9 mouse cellular contexts compared by ENCODE assay signal in the genomic region with DNA sequence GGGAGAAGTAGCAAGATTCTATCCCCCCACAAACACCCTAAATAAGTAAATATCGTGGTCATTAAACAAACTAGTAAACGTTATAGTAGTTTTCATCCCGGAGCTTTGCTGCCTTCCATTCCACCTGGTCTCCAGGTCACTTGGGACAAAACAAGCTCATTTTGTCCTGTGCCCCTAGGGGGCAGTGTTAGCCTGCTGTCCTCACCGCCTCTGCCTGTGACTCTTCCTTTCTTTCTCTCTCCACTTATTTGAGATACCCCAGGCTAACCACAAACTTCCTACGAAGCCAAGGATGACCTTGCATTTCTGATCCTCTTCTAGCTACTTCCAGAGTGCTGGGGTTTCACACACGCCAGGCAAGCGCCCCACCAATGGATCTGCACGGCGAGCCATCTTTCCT. TPM values are rescaled to one million over a fixed set of nuclear protein-coding genes. Genes with fewer than 3 reads are reported as not detected.
DNase-seq lines count a peak whose midpoint lies in the region; ATAC-seq and TF ChIP-seq lines count a peak whose summit lies in the region.
"Had no signal": no experiment of that assay in that cellular context is flagged by ENCODE, and none has a peak within 500 bp of the region (broad histone marks: within the 10 kb centered on the region; RNA-seq: fewer than 3 reads in every experiment).

No protein-coding gene starts in this region.

- H3K27ac ChIP-seq in forebrain, postnatal 0 days (ENCODE audit: low read depth, low read length), result no peak overlapping the region
- no peak overlapping the region for H3K27ac ChIP-seq in forebrain, embryonic 16.5 days (ENCODE audit: low read length)
- H3K27ac ChIP-seq in embryonic facial prominence, embryonic 10.5 days (replicated peaks), result no peak overlapping the region

- H3K9ac ChIP-seq in forebrain, postnatal 0 days, result no peak overlapping the region
- no peak overlapping the region for H3K9ac ChIP-seq in forebrain, embryonic 16.5 days (replicated peaks; ENCODE audit: low read depth, low read length)

- no peaks in the 10 kb centered on the region for H3K36me3 ChIP-seq in forebrain, postnatal 0 days (ENCODE audit: insufficient read depth)
- H3K36me3 ChIP-seq in forebrain, embryonic 16.5 days (ENCODE audit: control insufficient read depth, insufficient read depth), result no peaks in the 10 kb centered on the region
- no peaks in the 10 kb centered on the region for H3K36me3 ChIP-seq in embryonic facial prominence, embryonic 10.5 days (replicated peaks)

- no peaks in the 10 kb centered on the region for H3K9me3 ChIP-seq in forebrain, postnatal 0 days (ENCODE audit: low read length)
- no peaks in the 10 kb centered on the region for H3K9me3 ChIP-seq in forebrain, embryonic 16.5 days (ENCODE audit: control insufficient read depth, low read length)
- H3K9me3 ChIP-seq in embryonic facial prominence, embryonic 10.5 days, result no peaks in the 10 kb centered on the region

- 42% methylated on average over 9 of the region's 9 CpGs for WGBS in forebrain, postnatal 0 days
- 53% methylated on average over 9 of the region's 9 CpGs for WGBS in forebrain, embryonic 16.5 days
- 44% methylated on average over 9 of the region's 9 CpGs for WGBS in embryonic facial prominence, embryonic 10.5 days

- peaks cover 4% of the 10 kb centered on the region; the same call in 1 of the 2 replicates for H3K4me1 ChIP-seq in forebrain, postnatal 0 days (ENCODE audit: insufficient read depth)
- H3K4me1 ChIP-seq in forebrain, embryonic 16.5 days (replicated peaks; ENCODE audit: control insufficient read depth, insufficient read depth, low read length), result peaks cover 3% of the 10 kb centered on the region
- peaks cover 9% of the 10 kb centered on the region for H3K4me1 ChIP-seq in embryonic facial prominence, embryonic 10.5 days

- DNase-seq in forebrain, postnatal 0 days, result peak; percentile 57
- DNase-seq in 3134 (ENCODE audit: extremely low read depth, insufficient read length, low spot score), result peak; percentile 40
- peak; percentile 86 for DNase-seq in adrenal gland, postnatal 10 days
- DNase-seq in embryonic facial prominence, embryonic 10.5 days (ENCODE audit: low spot score), result peak; percentile 75
- DNase-seq in kidney, adult 8-10 months, result peak; percentile 70 to 83
- peak; percentile 72 for DNase-seq in lung, postnatal 25 days (ENCODE audit: low spot score)
- peak; percentile 63 to 78 for DNase-seq in spleen, postnatal 10 days (ENCODE audit: low spot score in 2 of 2)

- H3K27me3 ChIP-seq in forebrain, postnatal 0 days (ENCODE audit: insufficient read depth, low read length), result no peaks in the 10 kb centered on the region
- H3K27me3 ChIP-seq in forebrain, embryonic 16.5 days (replicated peaks; ENCODE audit: control insufficient read depth, insufficient read depth, low read length), result no peaks in the 10 kb centered on the region
- peaks cover 23% of the 10 kb centered on the region for H3K27me3 ChIP-seq in embryonic facial prominence, embryonic 10.5 days (replicated peaks; ENCODE audit: low read depth, poor library complexity, severe bottlenecking)

- H3K4me2 ChIP-seq in forebrain, postnatal 0 days (ENCODE audit: low read depth), result no peak overlapping the region
- no peak overlapping the region for H3K4me2 ChIP-seq in forebrain, embryonic 16.5 days (ENCODE audit: low read length)

- no peak overlapping the region for H3K4me3 ChIP-seq in forebrain, postnatal 0 days (ENCODE audit: low read depth, low read length)
- no peak overlapping the region for H3K4me3 ChIP-seq in forebrain, embryonic 16.5 days (replicated peaks; ENCODE audit: low read length)
- H3K4me3 ChIP-seq in embryonic facial prominence, embryonic 10.5 days, result no peak overlapping the region

- TF ChIP-seq CTCF in forebrain, postnatal 0 days (IDR thresholded peaks at IDR 0.05; ENCODE audit: low read depth), result peak; percentile 78

- ATAC-seq in forebrain, postnatal 0 days, result no peak
- no peak for ATAC-seq in forebrain, embryonic 16.5 days

RNA-seq across cellular contexts. Expression of a gene that starts 4.9 kb away (rescaled TPM):
- total RNA-seq in forebrain, postnatal 0 days (2014; rRNA removed), result 2.4 and 4.6 TPM in 2 replicates
- 0.63 and 0.69 TPM in 2 replicates for polyA plus RNA-seq in forebrain, postnatal 0 days (2015; fragmentation: Nextera tagmentation; extraction: Ambion mirVana)
- polyA plus RNA-seq in forebrain, embryonic 16.5 days (2015; fragmentation: Nextera tagmentation; extraction: Ambion mirVana), result not detected in 2 replicates
- total RNA-seq in adrenal gland, postnatal 10 days (2021), result not detected
- polyA plus RNA-seq in embryonic facial prominence, embryonic 10.5 days (2016; fragmentation: Nextera tagmentation; extraction: Ambion mirVana), result not detected in 2 replicates
- total RNA-seq: ES-E14 had no signal

RNA-seq across cellular contexts. Expression of a gene that starts 10.4 kb away (rescaled TPM):
- not detected in 2 replicates for total RNA-seq in forebrain, postnatal 0 days (2014; rRNA removed)
- not detected in 2 replicates for polyA plus RNA-seq in forebrain, postnatal 0 days (2015; fragmentation: Nextera tagmentation; extraction: Ambion mirVana)
- polyA plus RNA-seq in forebrain, embryonic 16.5 days (2015; fragmentation: Nextera tagmentation; extraction: Ambion mirVana), result not detected in 2 replicates
- total RNA-seq in adrenal gland, postnatal 10 days (2021), result 10 to 100 TPM in 1 of 2 experiments, 1 to 10 TPM in 1; 9.0 to 31.7 TPM
- polyA plus RNA-seq in embryonic facial prominence, embryonic 10.5 days (2016; fragmentation: Nextera tagmentation; extraction: Ambion mirVana), result 0.15 TPM in 1 of 2 replicates, not detected in the other
- total RNA-seq: ES-E14 had no signal

RNA-seq across cellular contexts. Expression of a gene that starts 13.5 kb away (rescaled TPM):
- 42.1 and 51.5 TPM in 2 replicates for total RNA-seq in forebrain, postnatal 0 days (2014; rRNA removed)
- 32.8 and 34.8 TPM in 2 replicates for polyA plus RNA-seq in forebrain, postnatal 0 days (2015; fragmentation: Nextera tagmentation; extraction: Ambion mirVana)
- polyA plus RNA-seq in forebrain, embryonic 16.5 days (2015; fragmentation: Nextera tagmentation; extraction: Ambion mirVana), result 62.0 and 64.2 TPM in 2 replicates
- total RNA-seq in adrenal gland, postnatal 10 days (2021), result 10 to 100 TPM; 16.2 to 20.0 TPM
- 59.6 and 62.3 TPM in 2 replicates for polyA plus RNA-seq in embryonic facial prominence, embryonic 10.5 days (2016; fragmentation: Nextera tagmentation; extraction: Ambion mirVana)

RNA-seq across cellular contexts. Expression of a gene that starts 15.2 kb away (rescaled TPM):
- total RNA-seq in forebrain, postnatal 0 days (2014; rRNA removed), result 0.08 TPM in 1 of 2 replicates, not detected in the other
- polyA plus RNA-seq in forebrain, postnatal 0 days (2015; fragmentation: Nextera tagmentation; extraction: Ambion mirVana), result 0.25 TPM in 1 of 2 replicates, not detected in the other
- polyA plus RNA-seq in forebrain, embryonic 16.5 days (2015; fragmentation: Nextera tagmentation; extraction: Ambion mirVana), result 0.10 TPM in 1 of 2 replicates, not detected in the other
- total RNA-seq in adrenal gland, postnatal 10 days (2021), result not detected
- 0.15 TPM in 1 of 2 replicates, not detected in the other for polyA plus RNA-seq in embryonic facial prominence, embryonic 10.5 days (2016; fragmentation: Nextera tagmentation; extraction: Ambion mirVana)

RNA-seq across cellular contexts. Expression of a gene that starts 32.5 kb away (rescaled TPM):
- total RNA-seq in forebrain, postnatal 0 days (2014; rRNA removed), result 0.24 TPM in 1 of 2 replicates, not detected in the other
- 0.10 TPM in 1 of 2 replicates, not detected in the other for polyA plus RNA-seq in forebrain, postnatal 0 days (2015; fragmentation: Nextera tagmentation; extraction: Ambion mirVana)
- not detected in 2 replicates for polyA plus RNA-seq in forebrain, embryonic 16.5 days (2015; fragmentation: Nextera tagmentation; extraction: Ambion mirVana)
- total RNA-seq in adrenal gland, postnatal 10 days (2021), result not detected
- polyA plus RNA-seq in embryonic facial prominence, embryonic 10.5 days (2016; fragmentation: Nextera tagmentation; extraction: Ambion mirVana), result 0.21 and 0.37 TPM in 2 replicates
